Mouse (Mus musculus) small intestine, adult 2 months (tissue): ENCODE results near the gene Dbil5. TPM values are rescaled to one million over a fixed set of nuclear protein-coding genes. Genes with fewer than 3 reads are reported as not detected.

Experiments
- H3K27ac ChIP-seq: fragments of 200-500 bp; 2 replicates; pipeline ENCODE4 v1.5.1; 2012; ENCODE audit warnings: low read depth, low read length, control low read depth, inconsistent platforms; ENCODE audit not compliant: insufficient read depth
- H3K27me3 ChIP-seq: fragments of 200-500 bp; 2 replicates; pipeline ENCODE4 v1.6.1; 2012; ENCODE audit warnings: mild to moderate bottlenecking, moderate library complexity, low read length, inconsistent platforms; ENCODE audit not compliant: control insufficient read depth, insufficient read depth
- H3K36me3 ChIP-seq: fragments of 200-500 bp; 2 replicates; pipeline ENCODE4 v1.6.1; 2012; ENCODE audit warnings: mild to moderate bottlenecking, low read length, control low read depth, inconsistent platforms; ENCODE audit not compliant: control insufficient read depth, insufficient read depth
- H3K4me1 ChIP-seq: fragments of 200-500 bp; 2 replicates; pipeline ENCODE4 v1.6.1; 2012; ENCODE audit warnings: low read length, inconsistent platforms, mixed read lengths; ENCODE audit not compliant: control insufficient read depth, insufficient read depth, insufficient read length
- H3K4me3 ChIP-seq: fragments of 200-500 bp; 2 replicates; pipeline ENCODE4 v1.5.1; 2012; ENCODE audit warnings: low read depth, mild to moderate bottlenecking, control low read depth, inconsistent platforms, low read length, moderate library complexity
- CTCF ChIP-seq: fragments of 200-500 bp; IDR thresholded peaks from 2 replicates; pipeline ENCODE4 v1.5.1; 2012; ENCODE audit warnings: low read depth, mild to moderate bottlenecking, control low read depth, inconsistent platforms, low read length, moderate library complexity, mixed read lengths; ENCODE audit not compliant: insufficient replicate concordance, insufficient read length; ENCODE audit errors: extremely low read depth
- POLR2A ChIP-seq: fragments of 200-500 bp; IDR thresholded peaks from 2 replicates; pipeline ENCODE4 v1.6.1; 2012; ENCODE audit warnings: low read depth, mild to moderate bottlenecking, control low read depth, inconsistent platforms, low read length, moderate library complexity
- WGBS: fragments of 180-500 bp; shearing (Covaris S2); methylation state at CpG from one replicate; pipeline ENCODE4 v1.1.7; 2018; 5-methylcytosine and 5-hydroxymethylcytosine counted together
- polyA plus RNA-seq: library from polyadenylated mRNA; depleted of rRNA; stranded (reverse); fragments of >200 nt; gene quantifications from 2 replicates; pipeline ENCODE4 v1.2.3, GENCODE M21; 2012

The Dbil5 gene
- polyA plus RNA-seq, 1 experiment = not detected

GRCm38 (mm10) chr11:76213841-76214240, 3.6 kb upstream of the Dbil5 start:
- WGBS = 92% methylated on average over 5 of the region's 5 CpGs
- Histone ChIP-seq H3K27ac (no peak overlapping the region), H3K27me3 (no peaks in the 10 kb centered on the region), H3K36me3 (peaks cover 17% of the 10 kb centered on the region; the same call in 1 of the 2 replicates), H3K4me1 (no peaks in the 10 kb centered on the region), H3K4me3 (no peak overlapping the region)
- TF ChIP-seq CTCF (no peak), POLR2A (no peak)

- Histone ChIP-seq H3K27ac (no peak overlapping the region), H3K36me3 (peaks cover 14% of the 10 kb centered on the region; the same call in 1 of the 2 replicates), H3K4me3 (no peak overlapping the region), H3K4me1 (no peaks in the 10 kb centered on the region), H3K27me3 (no peaks in the 10 kb centered on the region)
- 60% methylated on average over 2 of the region's 2 CpGs for WGBS
- no peak for TF ChIP-seq POLR2A
- TF ChIP-seq CTCF = no peak
These were observed 2.4 kb upstream of the Dbil5 start for GRCm38 (mm10) chr11:76215011-76215410.

GRCm38 (mm10) chr11:76216049-76216540, 1.3 kb upstream of the Dbil5 start:
- Histone ChIP-seq H3K36me3 (peaks cover 15% of the 10 kb centered on the region), H3K4me1 (no peaks in the 10 kb centered on the region), H3K4me3 (no peak overlapping the region), H3K27me3 (no peaks in the 10 kb centered on the region), H3K27ac (peak overlapping the region; percentile 52)
- WGBS = 43% methylated on average over 5 of the region's 5 CpGs
- TF ChIP-seq POLR2A (no peak), CTCF (no peak)

- H3K27ac ChIP-seq = peak overlapping the region; percentile 52
- 1% methylated on average over 33 of the region's 33 CpGs for WGBS
- H3K4me3 ChIP-seq = peak overlapping the region; percentile 85
- H3K36me3 ChIP-seq = peaks cover 17% of the 10 kb centered on the region
- H3K27me3 ChIP-seq = no peaks in the 10 kb centered on the region
- TF ChIP-seq CTCF (no peak), POLR2A (no peak; the same call in 1 of the 2 replicates)
- H3K4me1 ChIP-seq = no peaks in the 10 kb centered on the region
These were observed 573 bp upstream of the Dbil5 start for GRCm38 (mm10) chr11:76216681-76217389.

DNA sequence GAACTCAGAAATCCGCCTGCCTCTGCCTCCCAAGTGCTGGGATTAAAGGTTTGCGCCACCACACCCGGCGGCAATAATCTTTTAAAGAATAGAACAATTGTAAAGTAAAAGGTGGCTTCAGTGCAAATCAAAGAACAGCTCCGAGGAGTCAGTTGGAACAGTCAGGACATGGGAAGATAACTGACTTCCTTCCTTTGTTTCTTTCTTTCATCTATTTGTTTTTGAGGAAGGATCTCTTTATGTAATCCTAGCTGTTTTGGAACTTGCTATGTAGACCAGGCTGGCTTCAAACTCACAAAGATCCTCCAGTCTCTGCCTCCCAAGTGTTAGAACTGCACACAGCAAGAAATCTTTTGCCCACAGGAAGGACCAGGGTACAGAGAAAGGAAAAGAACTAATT, 7.2 kb downstream of the Dbil5 start:
- H3K27me3 ChIP-seq = no peaks in the 10 kb centered on the region
- H3K4me1 ChIP-seq = no peaks in the 10 kb centered on the region
- no peak for TF ChIP-seq CTCF
- no peak for TF ChIP-seq POLR2A
- no peak overlapping the region for H3K4me3 ChIP-seq
- WGBS = 93% methylated on average over 5 of the region's 5 CpGs
- peaks cover 17% of the 10 kb centered on the region for H3K36me3 ChIP-seq
- no peak overlapping the region for H3K27ac ChIP-seq

DNA sequence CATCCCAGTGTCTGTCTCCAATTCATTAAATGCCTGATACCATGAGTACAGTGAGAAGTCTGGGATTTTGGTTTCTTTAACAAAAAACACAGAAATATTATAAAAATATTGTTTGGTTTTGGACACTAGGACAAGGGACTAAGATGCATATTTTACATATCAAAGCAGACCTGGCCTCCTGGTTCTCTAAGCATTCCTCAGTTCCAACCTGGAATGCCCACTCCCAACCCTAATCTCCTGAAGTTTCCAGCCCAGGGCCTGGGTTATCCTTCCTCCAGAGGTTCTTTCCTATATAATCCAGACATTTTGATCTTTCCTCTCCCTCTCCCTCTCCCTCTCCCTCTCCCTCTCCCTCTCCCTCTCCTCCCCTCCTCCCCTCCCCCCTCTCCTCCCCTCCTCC, 7.6 kb downstream of the Dbil5 start:
- H3K4me3 ChIP-seq = no peak overlapping the region
- no peaks in the 10 kb centered on the region for H3K4me1 ChIP-seq
- peaks cover 17% of the 10 kb centered on the region for H3K36me3 ChIP-seq
- TF ChIP-seq POLR2A (no peak), CTCF (no peak)
- no peaks in the 10 kb centered on the region for H3K27me3 ChIP-seq
- H3K27ac ChIP-seq = no peak overlapping the region

DNA sequence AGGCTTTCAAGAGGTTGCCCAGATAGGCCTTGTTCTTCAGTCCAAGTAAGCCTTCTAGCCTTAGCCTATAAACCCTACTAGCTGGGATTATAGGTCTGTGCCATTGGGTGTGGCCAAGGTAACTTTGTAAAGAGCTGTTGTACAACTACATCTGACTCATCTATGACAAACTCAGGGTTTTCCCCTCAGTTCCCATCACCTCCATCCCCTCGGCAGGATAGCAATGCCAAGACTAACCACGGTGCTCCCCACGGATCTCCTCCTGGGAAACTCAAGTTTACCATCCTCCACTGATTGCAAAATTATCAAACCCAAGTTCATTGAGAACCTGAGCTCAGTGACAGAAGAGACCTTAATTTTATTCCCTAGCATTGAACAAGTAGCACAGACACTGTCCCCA, 18.7 kb downstream of the Dbil5 start:
- H3K4me3 ChIP-seq = no peak overlapping the region
- TF ChIP-seq CTCF (no peak), POLR2A (no peak)
- peaks cover 44% of the 10 kb centered on the region for H3K36me3 ChIP-seq
- no peaks in the 10 kb centered on the region for H3K4me1 ChIP-seq
- WGBS = 86% methylated on average over 3 of the region's 3 CpGs
- no peaks in the 10 kb centered on the region for H3K27me3 ChIP-seq
- no peak overlapping the region for H3K27ac ChIP-seq
